Mouse (Mus musculus): ENCODE data around the gene Ttc39b.

- TF ChIP-seq POLR2A (IDR thresholded peaks at IDR 0.05; ENCODE audit: low read depth, low read length) (no peak), CTCF (IDR thresholded peaks at IDR 0.05; ENCODE audit: extremely low read depth, insufficient read depth, insufficient read length, insufficient replicate concordance) (no peak)
These were observed 29.2 kb upstream of the Ttc39b start for GRCm38 (mm10) chr4:83353276-83353675.

All from spleen, adult 2 months (tissue).